Mouse (Mus musculus): ENCODE results near the gene Eogt. TPM values are rescaled to one million over a fixed set of nuclear protein-coding genes. Genes with fewer than 3 reads are reported as not detected.

Gene Eogt
- polyA plus RNA-seq, 1 experiment from 2014 or later = 9.6 TPM

GRCm38 (mm10) chr6:97132707-97133303 is 16.2 kb downstream of the Eogt start:
- no peaks in the 10 kb centered on the region for H3K4me1 ChIP-seq
- H3K9me3 ChIP-seq = no peaks in the 10 kb centered on the region
- H3K4me3 ChIP-seq = no peak overlapping the region
- no peak overlapping the region for H3K27ac ChIP-seq (replicated peaks)
- H3K36me3 ChIP-seq = no peaks in the 10 kb centered on the region
- 92% methylated on average over 5 of the region's 5 CpGs for WGBS
- no peak overlapping the region for H3K9ac ChIP-seq (replicated peaks)
- ATAC-seq (ENCODE audit: low FRiP score, low read depth) = no peak
- H3K4me2 ChIP-seq (replicated peaks) = no peak overlapping the region
- no peaks in the 10 kb centered on the region for H3K27me3 ChIP-seq

- no peak overlapping the region for H3K27ac ChIP-seq (replicated peaks)
These were observed 17.2 kb downstream of the Eogt start for GRCm38 (mm10) chr6:97131808-97132207.

GRCm38 (mm10) chr6:97130979-97131378 is 18.0 kb downstream of the Eogt start:
- H3K9ac ChIP-seq (replicated peaks) = no peak overlapping the region
- H3K4me3 ChIP-seq = no peak overlapping the region
- H3K9me3 ChIP-seq = no peaks in the 10 kb centered on the region
- WGBS = 68% methylated on average over 5 of the region's 5 CpGs
- no peaks in the 10 kb centered on the region for H3K4me1 ChIP-seq
- no peak for ATAC-seq (ENCODE audit: low FRiP score, low read depth)
- no peak overlapping the region for H3K27ac ChIP-seq (replicated peaks)
- H3K4me2 ChIP-seq (replicated peaks) = no peak overlapping the region
- H3K27me3 ChIP-seq = no peaks in the 10 kb centered on the region
- H3K36me3 ChIP-seq = no peaks in the 10 kb centered on the region

More at GRCm38 (mm10) chr6:97131808-97132207, 17.2 kb downstream of the Eogt start:
- Histone ChIP-seq H3K4me1 (no peaks in the 10 kb centered on the region), H3K9ac (replicated peaks) (no peak overlapping the region), H3K4me3 (no peak overlapping the region), H3K36me3 (no peaks in the 10 kb centered on the region), H3K27me3 (no peaks in the 10 kb centered on the region), H3K9me3 (no peaks in the 10 kb centered on the region), H3K4me2 (replicated peaks) (no peak overlapping the region)
- WGBS = 75% methylated on average over 4 of the region's 4 CpGs
- ATAC-seq (ENCODE audit: low FRiP score, low read depth) = no peak

GRCm38 (mm10) chr6:97124336-97125010 is 24.5 kb downstream of the Eogt start:
- H3K9ac ChIP-seq (replicated peaks) = no peak overlapping the region
- no peak overlapping the region for H3K27ac ChIP-seq (replicated peaks)
- 89% methylated on average over 10 of the region's 10 CpGs for WGBS
- H3K4me2 ChIP-seq (replicated peaks) = no peak overlapping the region
- no peaks in the 10 kb centered on the region for H3K27me3 ChIP-seq
- H3K4me3 ChIP-seq = no peak overlapping the region
- ATAC-seq (ENCODE audit: low FRiP score, low read depth) = no peak
- H3K9me3 ChIP-seq = no peaks in the 10 kb centered on the region
- H3K4me1 ChIP-seq = no peaks in the 10 kb centered on the region
- no peaks in the 10 kb centered on the region for H3K36me3 ChIP-seq

- H3K9ac ChIP-seq (replicated peaks) = no peak overlapping the region
- no peak overlapping the region for H3K27ac ChIP-seq (replicated peaks)
- no peak for ATAC-seq (ENCODE audit: low FRiP score, low read depth)
These were observed 28.1 kb downstream of the Eogt start for GRCm38 (mm10) chr6:97120922-97121321.

GRCm38 (mm10) chr6:97118327-97118726 is 30.7 kb downstream of the Eogt start:
- Histone ChIP-seq H3K9me3 (no peaks in the 10 kb centered on the region), H3K4me3 (no peak overlapping the region), H3K4me2 (replicated peaks) (no peak overlapping the region), H3K36me3 (no peaks in the 10 kb centered on the region), H3K27me3 (no peaks in the 10 kb centered on the region), H3K9ac (replicated peaks) (no peak overlapping the region), H3K27ac (replicated peaks) (no peak overlapping the region), H3K4me1 (no peaks in the 10 kb centered on the region)
- no peak for ATAC-seq (ENCODE audit: low FRiP score, low read depth)
- 91% methylated on average over 3 of the region's 3 CpGs for WGBS

More at GRCm38 (mm10) chr6:97120922-97121321, 28.1 kb downstream of the Eogt start:
- no peaks in the 10 kb centered on the region for H3K36me3 ChIP-seq
- 87% methylated on average over 4 of the region's 4 CpGs for WGBS
- H3K27me3 ChIP-seq = no peaks in the 10 kb centered on the region
- H3K4me1 ChIP-seq = no peaks in the 10 kb centered on the region
- no peaks in the 10 kb centered on the region for H3K9me3 ChIP-seq
- no peak overlapping the region for H3K4me2 ChIP-seq (replicated peaks)
- no peak overlapping the region for H3K4me3 ChIP-seq

GRCm38 (mm10) chr6:97116896-97117295 is 32.1 kb downstream of the Eogt start:
- no peaks in the 10 kb centered on the region for H3K9me3 ChIP-seq
- H3K4me1 ChIP-seq = no peaks in the 10 kb centered on the region
- WGBS = 83% methylated on average over 5 of the region's 5 CpGs
- no peaks in the 10 kb centered on the region for H3K27me3 ChIP-seq
- H3K9ac ChIP-seq (replicated peaks) = no peak overlapping the region
- no peak for ATAC-seq (ENCODE audit: low FRiP score, low read depth)
- no peaks in the 10 kb centered on the region for H3K36me3 ChIP-seq
- H3K4me3 ChIP-seq = no peak overlapping the region
- H3K27ac ChIP-seq (replicated peaks) = no peak overlapping the region
- H3K4me2 ChIP-seq (replicated peaks) = no peak overlapping the region

- WGBS = 59% methylated on average over 3 of the region's 3 CpGs
- no peaks in the 10 kb centered on the region for H3K9me3 ChIP-seq
- H3K9ac ChIP-seq (replicated peaks) = no peak overlapping the region
- H3K27ac ChIP-seq (replicated peaks) = no peak overlapping the region
- no peak overlapping the region for H3K4me3 ChIP-seq
- no peaks in the 10 kb centered on the region for H3K4me1 ChIP-seq
- no peaks in the 10 kb centered on the region for H3K36me3 ChIP-seq
- no peak for ATAC-seq (ENCODE audit: low FRiP score, low read depth)
- no peak overlapping the region for H3K4me2 ChIP-seq (replicated peaks)
- no peaks in the 10 kb centered on the region for H3K27me3 ChIP-seq
These were observed 34.2 kb downstream of the Eogt start for GRCm38 (mm10) chr6:97114821-97115220.

GRCm38 (mm10) chr6:97112177-97112576 is 36.8 kb downstream of the Eogt start:
- Histone ChIP-seq H3K9me3 (no peaks in the 10 kb centered on the region), H3K27me3 (no peaks in the 10 kb centered on the region), H3K4me2 (replicated peaks) (no peak overlapping the region), H3K36me3 (no peaks in the 10 kb centered on the region), H3K9ac (replicated peaks) (no peak overlapping the region), H3K4me1 (no peaks in the 10 kb centered on the region), H3K4me3 (no peak overlapping the region), H3K27ac (replicated peaks) (no peak overlapping the region)
- 92% methylated on average over 8 of the region's 8 CpGs for WGBS
- ATAC-seq (ENCODE audit: low FRiP score, low read depth) = no peak

- Histone ChIP-seq H3K27me3 (0 out of 2 replicates have a peak, but pooled peaks cover 6% of the 10 kb centered on the region), H3K9ac (replicated peaks) (no peak overlapping the region), H3K9me3 (no peaks in the 10 kb centered on the region), H3K4me2 (replicated peaks) (no peak overlapping the region), H3K4me3 (no peak overlapping the region), H3K4me1 (peaks cover 16% of the 10 kb centered on the region), H3K36me3 (no peaks in the 10 kb centered on the region), H3K27ac (replicated peaks) (no peak overlapping the region)
- WGBS = 11% methylated on average over 2 of the region's 2 CpGs
- peak; percentile 53; the same call in 1 of the 2 replicates for ATAC-seq (ENCODE audit: low FRiP score, low read depth)
These were observed 42.2 kb downstream of the Eogt start for GRCm38 (mm10) chr6:97106777-97107176.

- Histone ChIP-seq H3K4me3 (no peak overlapping the region), H3K36me3 (no peaks in the 10 kb centered on the region), H3K9me3 (no peaks in the 10 kb centered on the region), H3K27me3 (0 out of 2 replicates have a peak, but pooled peaks cover 6% of the 10 kb centered on the region), H3K27ac (replicated peaks) (no peak overlapping the region), H3K4me2 (replicated peaks) (no peak overlapping the region), H3K4me1 (peaks cover 22% of the 10 kb centered on the region), H3K9ac (replicated peaks) (no peak overlapping the region)
- no peak for ATAC-seq (ENCODE audit: low FRiP score, low read depth)
- WGBS = 89% methylated on average over 8 of the region's 8 CpGs
These were observed 42.9 kb downstream of the Eogt start for GRCm38 (mm10) chr6:97106106-97106505.

- no peak for ATAC-seq (ENCODE audit: low FRiP score, low read depth)
- Histone ChIP-seq H3K36me3 (no peaks in the 10 kb centered on the region), H3K9me3 (no peaks in the 10 kb centered on the region), H3K9ac (replicated peaks) (no peak overlapping the region), H3K4me3 (no peak overlapping the region), H3K4me2 (replicated peaks) (no peak overlapping the region), H3K4me1 (peaks cover 22% of the 10 kb centered on the region), H3K27me3 (0 out of 2 replicates have a peak, but pooled peaks cover 6% of the 10 kb centered on the region), H3K27ac (replicated peaks) (no peak overlapping the region)
- 81% methylated on average over 7 of the region's 7 CpGs for WGBS
These were observed 44.6 kb downstream of the Eogt start for GRCm38 (mm10) chr6:97104264-97104852.
